Mouse (Mus musculus) cortical plate, adult 2 months (tissue): ENCODE results near the gene Hoxd4.

Experiments used
- CTCF ChIP-seq: fragments of 200-500 bp; IDR thresholded peaks from 2 replicates; pipeline ENCODE4 v1.5.1; 2011; ENCODE audit warnings: mild to moderate bottlenecking, control low read depth, low read length; ENCODE audit not compliant: insufficient read depth; ENCODE audit errors: extremely low read depth
- POLR2A ChIP-seq: fragments of 200-500 bp; IDR thresholded peaks from 2 replicates; pipeline ENCODE4 v1.6.1; 2011; ENCODE audit warnings: mild to moderate bottlenecking, low read length, control low read depth; ENCODE audit not compliant: insufficient read depth; ENCODE audit errors: extremely low read depth

- TF ChIP-seq CTCF (no peak), POLR2A (no peak)
These were observed 1.8 kb downstream of the Hoxd4 start for GRCm38 (mm10) chr2:74713239-74714150.
